Mouse (Mus musculus): ENCODE data around the gene Mylk. TPM values are rescaled to one million over a fixed set of nuclear protein-coding genes. Genes with fewer than 3 reads are reported as not detected.

Mylk gene
- polyA plus RNA-seq, 1 experiment: 6.3 TPM

DNA sequence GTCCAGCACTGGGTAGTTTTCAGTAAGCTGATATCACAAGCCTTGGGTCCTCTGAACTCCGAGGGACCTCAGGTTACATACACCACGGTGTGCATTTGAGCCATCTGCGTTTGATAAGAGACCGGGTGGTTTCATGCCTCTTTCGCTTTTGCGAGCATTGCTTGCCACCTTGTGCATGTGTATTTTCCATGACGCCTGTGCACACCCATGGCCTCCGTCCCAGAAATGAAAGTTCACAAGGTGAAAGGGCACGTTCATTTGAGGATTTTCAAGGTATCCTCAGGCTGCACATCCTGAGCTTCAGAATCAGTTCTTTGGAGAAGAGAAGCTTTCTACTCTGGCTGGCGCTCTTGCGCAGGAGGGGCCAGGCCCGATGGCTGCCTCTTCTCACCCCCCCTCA, 227.5 kb downstream of the Mylk start:
- no peaks in the 10 kb centered on the region for H3K27me3 ChIP-seq (ENCODE audit: control insufficient read depth, insufficient read depth, low read length)
- H3K4me3 ChIP-seq (replicated peaks; ENCODE audit: insufficient read depth, low read depth, low read length): no peak overlapping the region
- DNase-seq: no peak
- TF ChIP-seq CTCF (IDR thresholded peaks at IDR 0.05; ENCODE audit: borderline replicate concordance, insufficient read depth, low read depth, low read length): no peak
- no peak for TF ChIP-seq POLR2A (IDR thresholded peaks at IDR 0.05; ENCODE audit: borderline replicate concordance, insufficient read depth, low read length)
- no peak overlapping the region for H3K27ac ChIP-seq (ENCODE audit: insufficient read depth, low read length)
- H3K4me1 ChIP-seq (ENCODE audit: control insufficient read depth, insufficient read depth, low read length): no peaks in the 10 kb centered on the region
- WGBS: 86% methylated on average over 12 of the region's 12 CpGs

DNA sequence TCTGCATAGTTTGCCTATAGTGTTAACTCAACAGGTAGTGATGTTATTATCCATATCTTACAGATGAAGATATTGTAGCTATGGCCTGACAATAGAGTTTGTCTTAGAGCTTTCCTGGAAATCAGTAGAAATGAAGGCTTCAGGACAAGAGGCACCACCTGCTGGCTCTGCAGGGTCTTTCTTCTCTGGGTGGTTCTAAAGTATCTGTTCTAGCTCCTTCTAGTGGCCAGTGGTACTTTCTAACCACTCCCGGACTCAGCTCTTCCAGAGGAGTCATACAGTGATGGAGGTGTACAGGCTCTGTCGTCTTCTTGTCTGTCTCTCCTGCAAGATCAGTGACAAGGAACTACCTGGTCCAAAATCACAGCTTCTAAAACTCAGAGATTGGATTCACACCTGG, 230.5 kb downstream of the Mylk start:
- H3K4me3 ChIP-seq (replicated peaks; ENCODE audit: insufficient read depth, low read depth, low read length): no peak overlapping the region
- H3K27ac ChIP-seq (ENCODE audit: insufficient read depth, low read length): no peak overlapping the region
- no peak for DNase-seq
- WGBS: 63% methylated on average over 2 of the region's 2 CpGs
- TF ChIP-seq POLR2A (IDR thresholded peaks at IDR 0.05; ENCODE audit: borderline replicate concordance, insufficient read depth, low read length) (no peak), CTCF (IDR thresholded peaks at IDR 0.05; ENCODE audit: borderline replicate concordance, insufficient read depth, low read depth, low read length) (no peak)
- H3K4me1 ChIP-seq (ENCODE audit: control insufficient read depth, insufficient read depth, low read length): no peaks in the 10 kb centered on the region
- H3K27me3 ChIP-seq (ENCODE audit: control insufficient read depth, insufficient read depth, low read length): no peaks in the 10 kb centered on the region

DNA sequence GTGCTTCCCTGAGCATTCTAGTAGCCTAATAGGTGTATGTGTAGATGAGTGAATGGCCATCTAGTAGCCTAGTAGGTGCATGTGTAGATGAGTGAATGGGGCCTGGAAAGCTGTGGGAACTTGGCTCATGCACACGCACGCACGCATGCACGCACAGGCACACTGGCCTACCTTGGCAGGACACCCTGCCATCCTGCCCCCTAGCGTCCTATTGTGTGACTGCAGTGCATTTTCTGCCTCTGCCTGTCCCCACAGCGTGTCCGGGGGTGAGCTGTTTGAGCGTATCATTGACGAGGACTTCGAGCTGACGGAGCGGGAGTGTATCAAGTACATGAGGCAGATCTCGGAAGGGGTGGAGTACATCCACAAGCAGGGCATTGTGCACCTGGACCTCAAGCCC, 231.6 kb downstream of the Mylk start:
- no peak overlapping the region for H3K4me3 ChIP-seq (replicated peaks; ENCODE audit: insufficient read depth, low read depth, low read length)
- H3K27me3 ChIP-seq (ENCODE audit: control insufficient read depth, insufficient read depth, low read length): no peaks in the 10 kb centered on the region
- TF ChIP-seq CTCF (IDR thresholded peaks at IDR 0.05; ENCODE audit: borderline replicate concordance, insufficient read depth, low read depth, low read length): peak; percentile 36; the same call in 1 of the 2 replicates
- TF ChIP-seq POLR2A (IDR thresholded peaks at IDR 0.05; ENCODE audit: borderline replicate concordance, insufficient read depth, low read length): no peak
- H3K27ac ChIP-seq (ENCODE audit: insufficient read depth, low read length): no peak overlapping the region
- H3K4me1 ChIP-seq (ENCODE audit: control insufficient read depth, insufficient read depth, low read length): no peaks in the 10 kb centered on the region
- no peak for DNase-seq
- 63% methylated on average over 13 of the region's 13 CpGs for WGBS

DNA sequence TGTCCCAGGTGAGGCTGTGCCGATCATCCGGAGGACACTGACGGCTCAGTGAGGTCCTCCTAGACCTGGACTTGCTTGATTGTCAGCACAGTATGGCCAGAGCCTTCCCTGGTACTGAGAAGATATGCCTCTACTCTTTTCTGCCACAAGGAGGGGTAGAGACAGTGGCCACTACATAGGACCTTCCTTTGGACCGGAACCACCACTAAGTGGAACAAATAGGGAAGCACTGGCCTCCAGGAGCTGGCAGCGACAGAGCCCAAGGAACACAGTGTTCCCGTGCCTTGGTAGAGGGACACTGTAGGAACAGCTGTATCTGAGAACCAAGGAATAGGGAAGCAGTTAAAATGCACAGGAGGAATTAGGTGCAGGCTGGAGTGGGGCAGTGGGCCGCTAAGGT, 233.0 kb downstream of the Mylk start:
- TF ChIP-seq POLR2A (IDR thresholded peaks at IDR 0.05; ENCODE audit: borderline replicate concordance, insufficient read depth, low read length): no peak
- TF ChIP-seq CTCF (IDR thresholded peaks at IDR 0.05; ENCODE audit: borderline replicate concordance, insufficient read depth, low read depth, low read length): no peak
- H3K27me3 ChIP-seq (ENCODE audit: control insufficient read depth, insufficient read depth, low read length): no peaks in the 10 kb centered on the region
- H3K4me3 ChIP-seq (replicated peaks; ENCODE audit: insufficient read depth, low read depth, low read length): no peak overlapping the region
- 90% methylated on average over 7 of the region's 7 CpGs for WGBS
- no peak for DNase-seq
- H3K4me1 ChIP-seq (ENCODE audit: control insufficient read depth, insufficient read depth, low read length): no peaks in the 10 kb centered on the region
- no peak overlapping the region for H3K27ac ChIP-seq (ENCODE audit: insufficient read depth, low read length)

DNA sequence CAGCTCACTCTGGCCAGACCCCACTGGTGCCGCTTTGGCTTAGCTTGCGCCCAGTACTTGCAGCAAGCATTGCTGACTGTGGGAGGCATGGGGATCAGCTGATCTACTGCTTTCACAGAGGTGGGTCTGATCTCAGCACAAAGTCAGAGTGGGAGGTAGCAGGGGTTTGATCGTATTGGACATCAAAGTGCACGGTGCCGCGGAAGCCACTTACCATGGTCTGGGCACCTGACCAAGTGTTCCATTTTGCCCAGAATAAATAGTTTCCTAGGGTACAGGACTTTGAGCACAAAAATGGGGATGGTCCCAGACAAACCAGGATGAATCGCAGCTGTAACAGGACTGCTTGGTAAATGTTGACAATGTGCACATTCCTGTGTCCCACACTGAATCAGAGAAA, 236.0 kb downstream of the Mylk start:
- Histone ChIP-seq H3K27ac (ENCODE audit: insufficient read depth, low read length) (no peak overlapping the region), H3K4me3 (replicated peaks; ENCODE audit: insufficient read depth, low read depth, low read length) (no peak overlapping the region), H3K27me3 (ENCODE audit: control insufficient read depth, insufficient read depth, low read length) (no peaks in the 10 kb centered on the region), H3K4me1 (ENCODE audit: control insufficient read depth, insufficient read depth, low read length) (no peaks in the 10 kb centered on the region)
- TF ChIP-seq CTCF (IDR thresholded peaks at IDR 0.05; ENCODE audit: borderline replicate concordance, insufficient read depth, low read depth, low read length) (no peak), POLR2A (IDR thresholded peaks at IDR 0.05; ENCODE audit: borderline replicate concordance, insufficient read depth, low read length) (no peak)
- no peak for DNase-seq
- 40% methylated on average over 7 of the region's 7 CpGs for WGBS

DNA sequence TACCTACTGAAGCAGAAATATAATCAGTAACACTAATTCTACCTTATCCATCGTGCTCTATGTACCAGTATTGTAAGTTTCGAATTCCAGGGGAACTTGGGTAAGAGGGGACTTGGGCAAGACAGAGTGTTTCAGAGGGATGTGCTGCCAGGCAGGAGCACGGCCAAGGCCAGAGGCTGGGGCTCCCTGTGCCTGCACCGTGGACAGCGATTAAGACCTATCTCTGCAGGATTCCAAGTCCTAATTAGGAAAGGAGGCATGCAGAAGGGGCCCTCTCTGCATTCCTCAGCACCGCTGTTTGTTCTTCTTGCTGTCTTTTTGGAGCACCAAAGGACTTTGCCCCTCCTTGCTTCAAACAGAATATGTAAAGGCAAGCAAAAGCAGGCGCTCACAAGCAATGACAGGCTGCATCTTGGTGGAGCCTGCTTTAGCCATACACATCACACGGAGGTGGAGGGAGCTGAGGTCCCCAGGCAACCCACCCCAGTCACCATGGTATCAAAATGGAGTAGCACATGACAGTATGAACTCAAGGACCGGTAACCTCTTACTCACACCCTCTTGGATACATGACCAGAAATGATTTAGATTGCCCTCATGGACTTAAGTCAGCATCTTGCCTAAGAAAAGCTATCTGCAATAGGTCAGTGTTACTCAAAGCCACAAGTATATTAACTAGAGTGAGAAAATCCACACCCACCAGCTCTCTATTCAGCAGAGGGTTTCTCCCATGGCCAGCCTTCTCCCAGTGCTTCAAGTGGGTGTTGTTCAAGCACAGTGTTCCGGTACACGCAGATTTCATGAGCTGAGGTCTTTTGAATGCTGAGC, 239.4 kb downstream of the Mylk start:
- DNase-seq: no peak
- H3K4me1 ChIP-seq (ENCODE audit: control insufficient read depth, insufficient read depth, low read length): no peaks in the 10 kb centered on the region
- no peak for TF ChIP-seq CTCF (IDR thresholded peaks at IDR 0.05; ENCODE audit: borderline replicate concordance, insufficient read depth, low read depth, low read length)
- TF ChIP-seq POLR2A (IDR thresholded peaks at IDR 0.05; ENCODE audit: borderline replicate concordance, insufficient read depth, low read length): no peak
- H3K27ac ChIP-seq (ENCODE audit: insufficient read depth, low read length): no peak overlapping the region
- no peaks in the 10 kb centered on the region for H3K27me3 ChIP-seq (ENCODE audit: control insufficient read depth, insufficient read depth, low read length)
- 57% methylated on average over 11 of the region's 11 CpGs for WGBS
- no peak overlapping the region for H3K4me3 ChIP-seq (replicated peaks; ENCODE audit: insufficient read depth, low read depth, low read length)

DNA sequence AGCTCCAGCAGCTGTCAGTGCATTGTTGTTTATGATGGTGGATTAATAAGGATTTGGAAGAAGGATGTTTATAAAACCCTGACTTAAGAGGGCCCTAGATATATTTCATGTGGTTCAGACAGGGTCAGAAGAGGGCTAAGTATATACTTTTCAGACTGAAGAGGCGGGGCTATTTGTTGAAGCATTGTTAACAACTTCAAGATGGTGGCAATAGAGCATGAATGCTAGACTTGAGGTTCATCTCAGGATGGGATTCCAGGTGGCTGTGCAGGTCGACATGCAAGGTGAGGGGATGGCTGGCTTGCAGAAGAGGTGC, 240.0 kb downstream of the Mylk start:
- TF ChIP-seq POLR2A (IDR thresholded peaks at IDR 0.05; ENCODE audit: borderline replicate concordance, insufficient read depth, low read length) (no peak), CTCF (IDR thresholded peaks at IDR 0.05; ENCODE audit: borderline replicate concordance, insufficient read depth, low read depth, low read length) (no peak)
- Histone ChIP-seq H3K27me3 (ENCODE audit: control insufficient read depth, insufficient read depth, low read length) (no peaks in the 10 kb centered on the region), H3K4me1 (ENCODE audit: control insufficient read depth, insufficient read depth, low read length) (no peaks in the 10 kb centered on the region), H3K4me3 (replicated peaks; ENCODE audit: insufficient read depth, low read depth, low read length) (no peak overlapping the region), H3K27ac (ENCODE audit: insufficient read depth, low read length) (no peak overlapping the region)
- no peak for DNase-seq
- WGBS: 85% methylated on average over 2 of the region's 2 CpGs

DNA sequence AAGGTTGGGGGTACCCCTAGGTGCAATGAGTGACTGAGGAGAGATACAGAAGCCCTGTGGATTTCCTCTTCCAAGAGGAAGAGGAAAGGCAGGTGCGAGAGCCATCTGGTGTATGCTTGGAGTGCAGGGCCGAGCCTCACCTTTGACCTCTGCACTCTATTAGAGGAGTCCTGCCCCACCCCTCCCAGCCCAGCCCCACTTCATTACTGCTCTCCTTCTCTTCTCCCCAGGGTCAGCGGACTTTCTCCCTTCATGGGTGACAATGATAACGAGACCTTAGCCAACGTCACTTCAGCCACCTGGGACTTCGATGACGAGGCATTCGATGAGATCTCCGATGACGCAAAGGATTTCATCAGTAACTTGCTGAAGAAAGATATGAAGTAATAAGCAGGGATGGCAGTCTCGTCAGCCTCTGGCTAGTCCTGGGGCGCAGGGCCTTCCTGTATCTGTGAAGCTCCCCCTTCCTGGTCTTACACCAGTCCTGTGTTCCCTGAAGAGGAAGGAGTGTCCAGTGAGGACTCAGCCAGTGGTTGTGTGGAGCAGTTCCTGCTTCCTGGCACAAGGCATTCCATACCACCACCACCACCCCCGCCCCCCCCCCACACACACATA, 241.3 kb downstream of the Mylk start:
- TF ChIP-seq POLR2A (IDR thresholded peaks at IDR 0.05; ENCODE audit: borderline replicate concordance, insufficient read depth, low read length): no peak
- no peak for TF ChIP-seq CTCF (IDR thresholded peaks at IDR 0.05; ENCODE audit: borderline replicate concordance, insufficient read depth, low read depth, low read length)
- Histone ChIP-seq H3K27me3 (ENCODE audit: control insufficient read depth, insufficient read depth, low read length) (no peaks in the 10 kb centered on the region), H3K4me1 (ENCODE audit: control insufficient read depth, insufficient read depth, low read length) (no peaks in the 10 kb centered on the region), H3K4me3 (replicated peaks; ENCODE audit: insufficient read depth, low read depth, low read length) (no peak overlapping the region), H3K27ac (ENCODE audit: insufficient read depth, low read length) (no peak overlapping the region)
- DNase-seq: no peak
- WGBS: 92% methylated on average over 13 of the region's 13 CpGs

Data from cerebellum, adult 2 months (tissue).